Mouse (Mus musculus) forebrain, embryonic 10.5 days (tissue): ENCODE measurements around the gene Rasl11b. TPM values are rescaled to one million over a fixed set of nuclear protein-coding genes. Genes with fewer than 3 reads are reported as not detected.
A peak's percentile ranks its signal among the peaks of the same experiment; 100 is the strongest.

Source experiments
- DNase-seq: peaks from one replicate; pipeline ENCODE4 v3.0.0-alpha.2; 2017; ENCODE audit warnings: low spot score; ENCODE audit errors: extremely low spot score
- H3K27ac ChIP-seq: fragments of 300-500 bp; sonication (generic); 2 replicates; pipeline ENCODE4 v1.5.1; 2016; ENCODE audit warnings: mild to moderate bottlenecking
- H3K27me3 ChIP-seq: fragments of 300-500 bp; sonication (generic); 2 replicates; pipeline ENCODE4 v1.6.1; 2016; ENCODE audit warnings: mild to moderate bottlenecking; ENCODE audit not compliant: poor library complexity, severe bottlenecking
- H3K36me3 ChIP-seq: fragments of 300-500 bp; sonication (generic); replicated peaks from 2 replicates; pipeline ENCODE4 v1.6.1; 2016; ENCODE audit warnings: mild to moderate bottlenecking, moderate library complexity
- H3K4me1 ChIP-seq: fragments of 300-500 bp; sonication (generic); 2 replicates; pipeline ENCODE4 v1.6.1; 2016
- H3K4me3 ChIP-seq: fragments of 300-500 bp; sonication (generic); 2 replicates; pipeline ENCODE4 v1.5.1; 2016; ENCODE audit warnings: mild to moderate bottlenecking, moderate library complexity
- H3K9me3 ChIP-seq: fragments of 300-500 bp; sonication (generic); 2 replicates; pipeline ENCODE4 v1.6.1; 2016; ENCODE audit warnings: mild to moderate bottlenecking, moderate library complexity
- WGBS: fragments of 180-500 bp; shearing (Covaris S2); methylation state at CpG from one replicate; pipeline ENCODE4 v1.1.7; 2016; 5-methylcytosine and 5-hydroxymethylcytosine counted together
- polyA plus RNA-seq: library from polyadenylated mRNA; unstranded; fragments of >200 nt; fragmentation: Nextera tagmentation; extraction: Ambion mirVana; gene quantifications from 2 replicates; pipeline ENCODE4 v1.2.1, GENCODE M21; 2016

Rasl11b gene
- 27.5 and 29.2 TPM in 2 replicates for polyA plus RNA-seq

- peaks cover 31% of the 10 kb centered on the region for H3K36me3 ChIP-seq
- peak within 1 kb of the TSS; percentile 93 for H3K4me3 ChIP-seq
- peak; percentile 90 for DNase-seq
- under 1% methylated on average over 82 of the region's 82 CpGs for WGBS
- peak within 1 kb of the TSS; percentile 93 for H3K27ac ChIP-seq
- no peaks in the 10 kb centered on the region for H3K9me3 ChIP-seq
- H3K27me3 ChIP-seq, result peaks cover 43% of the 10 kb centered on the region
- H3K4me1 ChIP-seq, result peaks cover 64% of the 10 kb centered on the region
These were observed at the start of gene Rasl11b for GRCm38 (mm10) chr5:74194841-74195613. Rasl11b (plus strand) TSS chr5:74195286.

- no peak overlapping the region for H3K4me3 ChIP-seq
- DNase-seq, result no peak
- no peaks in the 10 kb centered on the region for H3K36me3 ChIP-seq
- 91% methylated on average over 10 of the region's 10 CpGs for WGBS
- no peak overlapping the region for H3K27ac ChIP-seq
- peaks cover 4% of the 10 kb centered on the region for H3K4me1 ChIP-seq
- H3K27me3 ChIP-seq, result no peaks in the 10 kb centered on the region
- no peaks in the 10 kb centered on the region for H3K9me3 ChIP-seq
These were observed 47.5 kb upstream of the Rasl11b start for GRCm38 (mm10) chr5:74147631-74148030.

- no peaks in the 10 kb centered on the region for H3K27me3 ChIP-seq
- WGBS, result 94% methylated on average over 6 of the region's 6 CpGs
- no peak overlapping the region for H3K27ac ChIP-seq
- DNase-seq, result no peak
- H3K4me3 ChIP-seq, result no peak overlapping the region
- no peaks in the 10 kb centered on the region for H3K9me3 ChIP-seq
- peaks cover 10% of the 10 kb centered on the region for H3K4me1 ChIP-seq
- no peaks in the 10 kb centered on the region for H3K36me3 ChIP-seq
These were observed 45.1 kb upstream of the Rasl11b start for GRCm38 (mm10) chr5:74149975-74150374.

- Histone ChIP-seq H3K4me3 (no peak overlapping the region), H3K27ac (no peak overlapping the region), H3K36me3 (no peaks in the 10 kb centered on the region), H3K27me3 (no peaks in the 10 kb centered on the region), H3K4me1 (peaks cover 27% of the 10 kb centered on the region), H3K9me3 (no peaks in the 10 kb centered on the region)
- no peak for DNase-seq
- WGBS, result 91% methylated on average over 11 of the region's 11 CpGs
These were observed 43.3 kb upstream of the Rasl11b start for GRCm38 (mm10) chr5:74151774-74152173.

GRCm38 (mm10) chr5:74155860-74156351, 39.2 kb upstream of the Rasl11b start:
- peaks cover 36% of the 10 kb centered on the region for H3K4me1 ChIP-seq
- peak; percentile 46 for DNase-seq
- H3K27ac ChIP-seq, result 0 out of 2 replicates have a peak overlapping the region, but pooled peaks have one; percentile 8
- no peak overlapping the region for H3K4me3 ChIP-seq
- 65% methylated on average over 7 of the region's 7 CpGs for WGBS
- H3K27me3 ChIP-seq, result no peaks in the 10 kb centered on the region
- no peaks in the 10 kb centered on the region for H3K36me3 ChIP-seq
- H3K9me3 ChIP-seq, result 0 out of 2 replicates have a peak, but pooled peaks cover 4% of the 10 kb centered on the region

GRCm38 (mm10) chr5:74158929-74159632, 36.0 kb upstream of the Rasl11b start:
- DNase-seq, result no peak
- 0 out of 2 replicates have a peak, but pooled peaks cover 4% of the 10 kb centered on the region for H3K9me3 ChIP-seq
- H3K36me3 ChIP-seq, result no peaks in the 10 kb centered on the region
- H3K4me1 ChIP-seq, result peaks cover 47% of the 10 kb centered on the region
- H3K27me3 ChIP-seq, result no peaks in the 10 kb centered on the region
- H3K27ac ChIP-seq, result no peak overlapping the region
- 81% methylated on average over 6 of the region's 6 CpGs for WGBS
- H3K4me3 ChIP-seq, result no peak overlapping the region

- WGBS, result 66% methylated on average over 7 of the region's 7 CpGs
- Histone ChIP-seq H3K27me3 (no peaks in the 10 kb centered on the region), H3K9me3 (0 out of 2 replicates have a peak, but pooled peaks cover 4% of the 10 kb centered on the region), H3K4me3 (no peak overlapping the region), H3K4me1 (peaks cover 44% of the 10 kb centered on the region), H3K27ac (no peak overlapping the region), H3K36me3 (no peaks in the 10 kb centered on the region)
- DNase-seq, result no peak
These were observed 35.2 kb upstream of the Rasl11b start for GRCm38 (mm10) chr5:74159906-74160305.

GRCm38 (mm10) chr5:74160349-74160748, 34.7 kb upstream of the Rasl11b start:
- Histone ChIP-seq H3K36me3 (no peaks in the 10 kb centered on the region), H3K27ac (no peak overlapping the region), H3K4me3 (no peak overlapping the region), H3K9me3 (0 out of 2 replicates have a peak, but pooled peaks cover 4% of the 10 kb centered on the region), H3K4me1 (peaks cover 40% of the 10 kb centered on the region), H3K27me3 (no peaks in the 10 kb centered on the region)
- no peak for DNase-seq
- 76% methylated on average over 4 of the region's 4 CpGs for whole genome bisulfite sequencing

- no peaks in the 10 kb centered on the region for H3K36me3 ChIP-seq
- H3K27ac ChIP-seq, result peak overlapping the region; percentile 76
- H3K27me3 ChIP-seq, result no peaks in the 10 kb centered on the region
- peaks cover 29% of the 10 kb centered on the region for H3K4me1 ChIP-seq
- 0 out of 2 replicates have a peak, but pooled peaks cover 4% of the 10 kb centered on the region for H3K9me3 ChIP-seq
- DNase-seq, result peak; percentile 65
- WGBS, result 28% methylated on average over 15 of the region's 15 CpGs
- peak overlapping the region; percentile 30 for H3K4me3 ChIP-seq
These were observed 33.7 kb upstream of the Rasl11b start for GRCm38 (mm10) chr5:74161297-74161926.

GRCm38 (mm10) chr5:74162013-74162412, 33.1 kb upstream of the Rasl11b start:
- H3K4me1 ChIP-seq, result peaks cover 31% of the 10 kb centered on the region
- WGBS, result 43% methylated on average over 3 of the region's 3 CpGs
- H3K27ac ChIP-seq, result peak overlapping the region; percentile 76
- H3K9me3 ChIP-seq, result 0 out of 2 replicates have a peak, but pooled peaks cover 4% of the 10 kb centered on the region
- H3K27me3 ChIP-seq, result no peaks in the 10 kb centered on the region
- H3K4me3 ChIP-seq, result peak overlapping the region; percentile 30
- no peaks in the 10 kb centered on the region for H3K36me3 ChIP-seq
- DNase-seq, result no peak

GRCm38 (mm10) chr5:74163141-74163540, 31.9 kb upstream of the Rasl11b start:
- no peak overlapping the region for H3K4me3 ChIP-seq
- H3K36me3 ChIP-seq, result no peaks in the 10 kb centered on the region
- H3K9me3 ChIP-seq, result 0 out of 2 replicates have a peak, but pooled peaks cover 4% of the 10 kb centered on the region
- no peak for DNase-seq
- no peaks in the 10 kb centered on the region for H3K27me3 ChIP-seq
- 92% methylated on average over 6 of the region's 6 CpGs for WGBS
- H3K4me1 ChIP-seq, result peaks cover 31% of the 10 kb centered on the region
- H3K27ac ChIP-seq, result no peak overlapping the region

GRCm38 (mm10) chr5:74164547-74164946, 30.5 kb upstream of the Rasl11b start:
- Histone ChIP-seq H3K9me3 (no peaks in the 10 kb centered on the region), H3K36me3 (no peaks in the 10 kb centered on the region), H3K4me1 (peaks cover 30% of the 10 kb centered on the region), H3K27ac (no peak overlapping the region), H3K4me3 (no peak overlapping the region), H3K27me3 (no peaks in the 10 kb centered on the region)
- DNase-seq, result no peak
- 87% methylated on average over 7 of the region's 7 CpGs for WGBS
